Mouse (Mus musculus): ENCODE data around the gene Pgghg. TPM values are rescaled to one million over a fixed set of nuclear protein-coding genes. Genes with fewer than 3 reads are reported as not detected.

The Pgghg gene
- polyA plus RNA-seq, 1 experiment from 2014 or later: 25.1 TPM

Other genes with a start within 250 kb of the Pgghg start
- gene Olfr541, start 244.1 kb upstream of the Pgghg start, polyA plus RNA-seq (2015; fragmentation: Nextera tagmentation; extraction: Ambion mirVana): 0.15 TPM in 1 of 2 replicates, not detected in the other
- gene Cyp2e1, start 177.7 kb upstream of the Pgghg start, polyA plus RNA-seq (2015; fragmentation: Nextera tagmentation; extraction: Ambion mirVana): not detected in 2 replicates
- gene Syce1, start 153.5 kb upstream of the Pgghg start, polyA plus RNA-seq (2015; fragmentation: Nextera tagmentation; extraction: Ambion mirVana): 0.23 TPM in 1 of 2 replicates, not detected in the other
- 1.7 and 2.1 TPM in 2 replicates for gene Zfp941, start 119.2 kb upstream of the Pgghg start, polyA plus RNA-seq (2015; fragmentation: Nextera tagmentation; extraction: Ambion mirVana)
- 4.2 and 5.3 TPM in 2 replicates for gene Urah, start 106.4 kb upstream of the Pgghg start, polyA plus RNA-seq (2015; fragmentation: Nextera tagmentation; extraction: Ambion mirVana)
- gene Scgb1c1, start 95.8 kb upstream of the Pgghg start, polyA plus RNA-seq (2015; fragmentation: Nextera tagmentation; extraction: Ambion mirVana): not detected in 2 replicates
- gene Odf3, start 93.6 kb upstream of the Pgghg start, polyA plus RNA-seq (2015; fragmentation: Nextera tagmentation; extraction: Ambion mirVana): 0.25 TPM in 1 of 2 replicates, not detected in the other
- not detected in 2 replicates for gene Gm45785, start 85.1 kb upstream of the Pgghg start, polyA plus RNA-seq (2015; fragmentation: Nextera tagmentation; extraction: Ambion mirVana)
- gene Ric8a, start 84.4 kb upstream of the Pgghg start, polyA plus RNA-seq (2015; fragmentation: Nextera tagmentation; extraction: Ambion mirVana): 72.4 and 72.6 TPM in 2 replicates
- gene Bet1l, start 83.8 kb upstream of the Pgghg start, polyA plus RNA-seq (2015; fragmentation: Nextera tagmentation; extraction: Ambion mirVana): 56.4 and 68.1 TPM in 2 replicates
- 237 and 261 TPM in 2 replicates for gene Psmd13, start 59.4 kb upstream of the Pgghg start, polyA plus RNA-seq (2015; fragmentation: Nextera tagmentation; extraction: Ambion mirVana)
- gene Sirt3, start 59.1 kb upstream of the Pgghg start, polyA plus RNA-seq (2015; fragmentation: Nextera tagmentation; extraction: Ambion mirVana): 24.8 and 28.9 TPM in 2 replicates
- gene Cox8b, start 40.9 kb upstream of the Pgghg start, polyA plus RNA-seq (2015; fragmentation: Nextera tagmentation; extraction: Ambion mirVana): 1.2 and 1.9 TPM in 2 replicates
- gene Nlrp6, start 20.5 kb upstream of the Pgghg start, polyA plus RNA-seq (2015; fragmentation: Nextera tagmentation; extraction: Ambion mirVana): 0.20 and 0.30 TPM in 2 replicates
- gene Ifitm5, start 8.9 kb downstream of the Pgghg start, polyA plus RNA-seq (2015; fragmentation: Nextera tagmentation; extraction: Ambion mirVana): 32.4 and 56.7 TPM in 2 replicates
- 1.1 TPM in 1 of 2 replicates, not detected in the other for gene Gm45717, start 14.5 kb downstream of the Pgghg start, polyA plus RNA-seq (2015; fragmentation: Nextera tagmentation; extraction: Ambion mirVana)
- gene Ifitm2, start 14.6 kb downstream of the Pgghg start, polyA plus RNA-seq (2015; fragmentation: Nextera tagmentation; extraction: Ambion mirVana): 1,314 and 1,591 TPM in 2 replicates
- gene Ifitm1, start 25.8 kb downstream of the Pgghg start, polyA plus RNA-seq (2015; fragmentation: Nextera tagmentation; extraction: Ambion mirVana): 91.5 and 101 TPM in 2 replicates
- 98.1 and 109 TPM in 2 replicates for gene Ifitm3, start 69.4 kb downstream of the Pgghg start, polyA plus RNA-seq (2015; fragmentation: Nextera tagmentation; extraction: Ambion mirVana)
- 0.45 TPM in 1 of 2 replicates, not detected in the other for gene Ifitm6, start 76.5 kb downstream of the Pgghg start, polyA plus RNA-seq (2015; fragmentation: Nextera tagmentation; extraction: Ambion mirVana)
- gene Gm17387, start 87.7 kb downstream of the Pgghg start, polyA plus RNA-seq (2015; fragmentation: Nextera tagmentation; extraction: Ambion mirVana): not detected in 2 replicates
- 26.4 and 27.4 TPM in 2 replicates for gene B4galnt4, start 119.7 kb downstream of the Pgghg start, polyA plus RNA-seq (2015; fragmentation: Nextera tagmentation; extraction: Ambion mirVana)
- 36.1 and 46.2 TPM in 2 replicates for gene Pkp3, start 136.8 kb downstream of the Pgghg start, polyA plus RNA-seq (2015; fragmentation: Nextera tagmentation; extraction: Ambion mirVana)
- 2.4 and 3.8 TPM in 2 replicates for gene Sigirr, start 159.2 kb downstream of the Pgghg start, polyA plus RNA-seq (2015; fragmentation: Nextera tagmentation; extraction: Ambion mirVana)
- 5.2 TPM in 2 replicates for gene Ano9, start 176.4 kb downstream of the Pgghg start, polyA plus RNA-seq (2015; fragmentation: Nextera tagmentation; extraction: Ambion mirVana)
- 70.8 and 76.0 TPM in 2 replicates for gene Ptdss2, start 181.0 kb downstream of the Pgghg start, polyA plus RNA-seq (2015; fragmentation: Nextera tagmentation; extraction: Ambion mirVana)
- gene Rnh1, start 231.5 kb downstream of the Pgghg start, polyA plus RNA-seq (2015; fragmentation: Nextera tagmentation; extraction: Ambion mirVana): 111 and 118 TPM in 2 replicates

All from embryonic facial prominence, embryonic 13.5 days (tissue).